Mouse (Mus musculus): ENCODE results near the gene Prkcsh.

DNA sequence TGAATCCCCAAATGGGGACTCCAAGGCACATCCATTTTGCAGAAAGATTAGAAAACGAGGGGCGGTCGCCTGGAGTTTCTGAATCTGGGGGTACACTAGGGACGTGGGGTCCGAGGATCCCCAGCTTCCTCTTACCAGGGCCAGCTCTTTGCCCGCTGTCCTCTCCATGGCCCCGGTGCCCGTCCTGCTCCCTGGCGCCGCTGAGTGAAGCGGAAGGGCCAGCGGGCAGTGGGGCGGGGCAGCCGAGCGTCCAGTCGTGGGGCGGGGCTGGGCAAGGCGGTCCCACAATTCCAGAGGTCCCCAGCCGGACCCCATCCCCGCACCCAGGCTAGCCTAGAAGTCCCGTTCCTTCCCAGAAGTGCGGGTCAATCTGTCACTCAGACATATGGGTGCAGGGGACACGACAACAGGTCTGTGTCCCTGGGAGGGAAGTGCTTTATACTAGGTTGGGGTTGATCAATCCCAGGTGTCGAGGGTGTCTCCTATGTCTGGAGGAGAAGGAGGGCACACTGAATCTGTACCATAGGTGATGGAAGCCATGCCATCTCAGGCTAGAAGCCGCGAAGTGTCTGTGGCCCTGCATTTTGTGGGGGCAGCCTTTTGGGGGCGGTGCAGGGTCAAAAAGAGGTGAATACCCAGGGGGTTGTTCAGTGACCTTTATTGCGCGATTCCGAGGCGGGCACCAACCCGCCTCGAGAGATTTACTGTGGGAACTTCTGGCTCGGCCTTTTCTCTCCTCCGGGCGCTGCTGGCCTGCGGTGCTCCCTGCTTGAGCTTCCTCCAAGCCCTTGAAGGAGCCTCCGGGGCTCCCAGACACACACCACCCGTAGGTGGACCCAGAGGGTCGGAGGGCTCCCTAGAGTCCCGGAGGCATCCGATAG, 13.1 kb upstream of the Prkcsh start, which contains the start of gene Rgl3:
- TF ChIP-seq GABPA (IDR thresholded peaks at IDR 0.05; ENCODE audit: low read depth, low read length): no peak
- 0 out of 6 replicates have a peak, but pooled peaks of 1 of the 3 experiments have one; percentile 4 for TF ChIP-seq CTCF (IDR thresholded peaks at IDR 0.05 in 2 of 3, conservative IDR thresholded peaks at IDR 0.05 in 1 of 3; ENCODE audit: control insufficient read depth in 1 of 3, insufficient read depth in 1 of 3, low read depth in 2 of 3, low read length in 3 of 3, poor library complexity in 1 of 3, severe bottlenecking in 1 of 3)
- no peak for TF ChIP-seq POLR2A (IDR thresholded peaks at IDR 0.05; ENCODE audit: control insufficient read depth in 1 of 2, insufficient read depth in 1 of 2, low read depth in 1 of 2, low read length in 2 of 2, poor library complexity in 1 of 2)
- no peak for TF ChIP-seq TAL1 (IDR thresholded peaks at IDR 0.05; ENCODE audit: low read length)
- no peak for TF ChIP-seq ELF1 (IDR thresholded peaks at IDR 0.05; ENCODE audit: low read depth, low read length)
- TF ChIP-seq HCFC1 (IDR thresholded peaks at IDR 0.05; ENCODE audit: low read depth, low read length): no peak

Measured in MEL (cell line).